Comparison of ENCODE assay signal across 25 mouse cellular contexts in the genomic region with DNA sequence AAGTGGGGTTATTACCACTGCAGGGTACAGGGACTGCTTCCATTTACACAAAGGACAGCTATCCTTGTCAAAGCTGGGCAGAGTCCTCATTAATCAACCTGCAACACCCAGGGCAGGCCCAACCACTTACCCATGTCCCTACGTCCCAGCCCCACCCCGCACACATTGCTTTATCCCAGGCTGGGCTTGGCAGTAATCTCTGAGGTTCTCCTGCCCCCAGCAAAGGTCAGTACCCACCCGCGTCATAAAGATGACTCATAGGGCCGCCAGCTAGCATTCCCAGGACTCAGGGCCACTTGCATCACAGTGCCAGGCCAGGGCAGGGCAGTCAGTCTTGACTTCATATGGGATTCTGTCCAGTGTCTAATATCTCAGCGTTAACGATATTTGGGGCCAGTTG. TPM values are rescaled to one million over a fixed set of nuclear protein-coding genes. Genes with fewer than 3 reads are reported as not detected.
A peak's percentile ranks its signal among the peaks of the same experiment; 100 is the strongest.
DNase-seq lines count a peak whose midpoint lies in the region; ATAC-seq and TF ChIP-seq lines count a peak whose summit lies in the region.
"Had no signal": no experiment of that assay in that cellular context is flagged by ENCODE, and none has a peak within 500 bp of the region (broad histone marks: within the 10 kb centered on the region; RNA-seq: fewer than 3 reads in every experiment).

No protein-coding gene starts in this region.

- peak; percentile 64 for DNase-seq in 3T3-L1 (ENCODE audit: low read depth, low spot score)
- DNase-seq in adrenal gland, adult 18-20 months (ENCODE audit: low spot score in 2 of 2), result peak; percentile 57 to 67
- peak; percentile 8 to 35 for DNase-seq in adrenal gland, postnatal 4 days (ENCODE audit: low spot score in 2 of 2)
- no peak for DNase-seq in left cerebral cortex, postnatal 25 days (ENCODE audit: low spot score in 2 of 2)
- DNase-seq in kidney, postnatal 10 days, result no peak
- DNase-seq: cerebellum, adult 11 months; cerebellum, postnatal 10 days; forebrain, postnatal 0 days; gastrocnemius, adult 2 months; kidney, adult 11 months; kidney, postnatal 14 days; lung, adult 2 months; right cerebral cortex, adult 18-20 months; thymus, adult 2 months had no signal

- peak overlapping the region; percentile 6 for H3K4me2 ChIP-seq in myocyte (ENCODE audit: low read depth)
- H3K4me2 ChIP-seq: embryonic facial prominence, embryonic 13.5 days; heart, embryonic 12.5 days; hindbrain, embryonic 13.5 days; liver, embryonic 12.5 days had no signal

- H3K27me3 ChIP-seq in myocyte (ENCODE audit: control insufficient read depth, insufficient read depth, insufficient read length), result no peaks in the 10 kb centered on the region
- H3K27me3 ChIP-seq: embryonic facial prominence, embryonic 13.5 days; heart, embryonic 12.5 days; liver, embryonic 12.5 days; megakaryocyte, embryonic 14.5 days had no signal

- H3ac ChIP-seq in myocyte (ENCODE audit: control insufficient read depth, insufficient read length), result no peak overlapping the region

- no peak for TF ChIP-seq POLR2A in myocyte (IDR thresholded peaks at IDR 0.05; ENCODE audit: insufficient read length, low read depth)

- no peak for ATAC-seq in erythroid progenitor cell, adult 5-6 weeks (replicated peaks; ENCODE audit: low FRiP score, poor library complexity, severe bottlenecking)
- ATAC-seq: forebrain, postnatal 0 days; liver, embryonic 12.5 days had no signal

- H3K4me3 ChIP-seq in myocyte, result no peak overlapping the region
- H3K4me3 ChIP-seq: embryonic facial prominence, embryonic 13.5 days; gastrocnemius, adult 2 months; heart, embryonic 12.5 days; hindbrain, embryonic 13.5 days; left cerebral cortex, adult 2 months; liver, embryonic 12.5 days; megakaryocyte, embryonic 14.5 days had no signal

- no peaks in the 10 kb centered on the region for H3K36me3 ChIP-seq in myocyte (ENCODE audit: control insufficient read depth, insufficient read depth)
- H3K36me3 ChIP-seq: embryonic facial prominence, embryonic 13.5 days; heart, embryonic 12.5 days; hindbrain, embryonic 13.5 days; liver, embryonic 12.5 days had no signal

- intact Hi-C loops in left cerebral cortex, postnatal 25 days (cut with DNase I), result no loop called here

- H3K79me2 ChIP-seq in myocyte (ENCODE audit: control insufficient read depth, insufficient read depth), result no peaks in the 10 kb centered on the region

TF ChIP-seq in myocyte, 11 proteins besides CTCF, POLR2A, EP300 and RAD21:
- TF ChIP-seq REST (IDR thresholded peaks at IDR 0.05; ENCODE audit: insufficient read depth, insufficient read length), result no peak
- TF ChIP-seq TCF3 (IDR thresholded peaks at IDR 0.05; ENCODE audit: insufficient read length, low read depth), result no peak
- TF ChIP-seq MAX (IDR thresholded peaks at IDR 0.05; ENCODE audit: low read depth), result no peak
- no peak for TF ChIP-seq MYOD1 (IDR thresholded peaks at IDR 0.05; ENCODE audit: control insufficient read depth in 1 of 3, insufficient read length in 2 of 3, low read depth in 2 of 3)
- TF ChIP-seq CEBPB (IDR thresholded peaks at IDR 0.05; ENCODE audit: insufficient read depth, poor library complexity, severe bottlenecking), result no peak
- no peak for TF ChIP-seq SRF (IDR thresholded peaks at IDR 0.05; ENCODE audit: control insufficient read depth, insufficient read length, low read depth)
- TF ChIP-seq POLR2AphosphoS2 (IDR thresholded peaks at IDR 0.05; ENCODE audit: insufficient read length, low read depth), result no peak
- TF ChIP-seq MYOG (IDR thresholded peaks at IDR 0.05; ENCODE audit: control insufficient read depth in 1 of 3, insufficient read depth in 1 of 3, insufficient read length in 2 of 3, low read depth in 2 of 3), result no peak
- TF ChIP-seq TCF12 (IDR thresholded peaks at IDR 0.05; ENCODE audit: insufficient read depth, poor library complexity, severe bottlenecking), result no peak
- no peak for TF ChIP-seq E2F4 (IDR thresholded peaks at IDR 0.05; ENCODE audit: insufficient read depth)
- no peak for TF ChIP-seq USF1 (IDR thresholded peaks at IDR 0.05; ENCODE audit: low read depth)

RNA-seq across cellular contexts. Expression of a gene that starts 18.0 kb away (rescaled TPM):
- total RNA-seq in adrenal gland, adult 18-20 months (2021), result 1 to 10 TPM; 2.1 to 4.8 TPM
- total RNA-seq in adrenal gland, postnatal 4 days (2021), result 1 to 10 TPM in 1 of 2 experiments, under 1 TPM in 1; 0.87 to 1.1 TPM
- polyA plus RNA-seq in myocyte (2012; fragmentation: generic; extraction: Trizol), result not detected
- 1 to 10 TPM; 1.2 to 1.3 TPM for total RNA-seq in left cerebral cortex, postnatal 25 days (2021)
- not detected in 2 replicates for total RNA-seq in erythroid progenitor cell, adult 5-6 weeks (2015; ENCODE audit: low replicate concordance)
- not detected in 2 replicates for total RNA-seq in erythroid progenitor cell, adult 5-6 weeks (2017; ENCODE audit: low replicate concordance)
- total RNA-seq: granulocyte monocyte progenitor cell, adult 5-6 weeks had no signal
- polyA plus RNA-seq: C2C12; liver, embryonic 12.5 days; stomach, embryonic 14.5 days had no signal

RNA-seq across cellular contexts. Expression of a gene that starts 36.4 kb away (rescaled TPM):
- total RNA-seq in adrenal gland, adult 18-20 months (2021), result under 1 TPM; 0.64 to 0.66 TPM
- total RNA-seq in adrenal gland, postnatal 4 days (2021), result 1 to 10 TPM; 1.7 to 5.0 TPM
- polyA plus RNA-seq in myocyte (2012; fragmentation: generic; extraction: Trizol), result not detected
- 1 to 10 TPM; 2.4 TPM for total RNA-seq in left cerebral cortex, postnatal 25 days (2021)
- not detected in 2 replicates for total RNA-seq in erythroid progenitor cell, adult 5-6 weeks (2015; ENCODE audit: low replicate concordance)
- not detected in 2 replicates for total RNA-seq in erythroid progenitor cell, adult 5-6 weeks (2017; ENCODE audit: low replicate concordance)
- total RNA-seq: granulocyte monocyte progenitor cell, adult 5-6 weeks had no signal
- polyA plus RNA-seq: C2C12 had no signal

Comparison
In these comparisons a context has a peak if more than half of its experiments do, and no peak if none do; other contexts are left out.
1. DNase-seq: peak in 3T3-L1 (single experiment), adrenal gland, adult 18-20 months (2 of 2) and adrenal gland, postnatal 4 days (2 of 2); none in left cerebral cortex, postnatal 25 days (0 of 2) and kidney, postnatal 10 days (single experiment).